Mouse (Mus musculus) hindbrain, embryonic 16.5 days (tissue): ENCODE data around the gene Hcrt. TPM values are rescaled to one million over a fixed set of nuclear protein-coding genes. Genes with fewer than 3 reads are reported as not detected.

Experiments
- ATAC-seq: fragments of 200-750 bp; cut with Nextera tagmentation; 2 replicates; pipeline ENCODE4 v1.8.0; 2017; ENCODE audit warnings: moderate TSS enrichment, moderate library complexity
- H3K27ac ChIP-seq: fragments of 300-500 bp; sonication (generic); 2 replicates; pipeline ENCODE4 v1.5.1; 2014; ENCODE audit warnings: low read depth, mild to moderate bottlenecking, control low read depth, low read length, moderate library complexity
- H3K27me3 ChIP-seq: fragments of 300-500 bp; sonication (generic); replicated peaks from 2 replicates; pipeline ENCODE4 v1.6.1; 2014; ENCODE audit warnings: low read length; ENCODE audit not compliant: control insufficient read depth, insufficient read depth
- H3K36me3 ChIP-seq: fragments of 300-500 bp; sonication (generic); 2 replicates; pipeline ENCODE4 v1.6.1; 2014; ENCODE audit warnings: mild to moderate bottlenecking, low read length, moderate library complexity, mixed read lengths; ENCODE audit not compliant: control insufficient read depth, insufficient read depth
- H3K4me1 ChIP-seq: fragments of 300-500 bp; sonication (generic); 2 replicates; pipeline ENCODE4 v1.6.1; 2014; ENCODE audit warnings: low read depth, low read length; ENCODE audit not compliant: control insufficient read depth, insufficient read depth
- H3K4me2 ChIP-seq: fragments of 300-500 bp; sonication (generic); 2 replicates; pipeline ENCODE4 v1.6.1; 2014; ENCODE audit warnings: mild to moderate bottlenecking, low read length, control low read depth, moderate library complexity
- H3K4me3 ChIP-seq: fragments of 300-500 bp; sonication (generic); 2 replicates; pipeline ENCODE4 v1.5.1; 2014; ENCODE audit warnings: mild to moderate bottlenecking, low read length, control low read depth, moderate library complexity
- H3K9ac ChIP-seq: fragments of 300-500 bp; sonication (generic); 2 replicates; pipeline ENCODE4 v1.6.1; 2014; ENCODE audit warnings: low read depth, mild to moderate bottlenecking, control low read depth, low read length, moderate library complexity
- H3K9me3 ChIP-seq: fragments of 300-500 bp; sonication (generic); 2 replicates; pipeline ENCODE4 v1.6.1; 2014; ENCODE audit warnings: mild to moderate bottlenecking, low read length, moderate library complexity; ENCODE audit not compliant: control insufficient read depth
- WGBS: fragments of 180-500 bp; shearing (Covaris S2); extraction: QIAGEN DNeasy Blood & Tissue Kit; methylation state at CpG from one replicate; pipeline ENCODE4 v1.1.7; 2014; 5-methylcytosine and 5-hydroxymethylcytosine counted together
- polyA plus RNA-seq: library from polyadenylated mRNA; unstranded; fragments of >200 nt; fragmentation: Nextera tagmentation; extraction: Ambion mirVana; gene quantifications from 2 replicates; pipeline ENCODE4 v1.2.1, GENCODE M21; 2015

Gene Hcrt
- polyA plus RNA-seq, 1 experiment from 2014 or later: 0.48 TPM

DNA sequence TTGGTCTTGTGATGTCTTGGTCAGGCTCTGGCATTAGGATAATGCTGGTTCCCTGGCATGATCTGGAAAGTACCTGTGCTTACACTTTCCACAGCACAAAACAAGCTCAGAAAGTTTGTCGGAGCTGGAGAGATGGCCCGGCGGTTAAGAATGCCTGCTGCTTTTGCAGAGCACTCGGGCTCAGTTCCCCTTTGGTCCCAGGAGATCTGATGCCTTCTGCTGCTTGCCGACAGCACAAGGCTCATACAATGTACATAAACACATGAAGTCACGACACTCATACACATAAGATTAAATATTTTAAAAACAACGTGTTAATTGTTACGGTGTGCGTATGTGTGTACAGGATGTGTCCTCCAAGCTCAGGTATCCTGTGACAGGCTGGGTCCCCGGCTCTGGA is 13.2 kb upstream of the Hcrt start:
- no peak for ATAC-seq
- H3K4me3 ChIP-seq: no peak overlapping the region
- no peaks in the 10 kb centered on the region for H3K9me3 ChIP-seq
- no peaks in the 10 kb centered on the region for H3K27me3 ChIP-seq
- no peak overlapping the region for H3K9ac ChIP-seq
- no peaks in the 10 kb centered on the region for H3K4me1 ChIP-seq
- peaks cover 8% of the 10 kb centered on the region; the same call in 1 of the 2 replicates for H3K36me3 ChIP-seq
- 85% methylated on average over 10 of the region's 10 CpGs for WGBS
- no peak overlapping the region for H3K4me2 ChIP-seq
- H3K27ac ChIP-seq: no peak overlapping the region

DNA sequence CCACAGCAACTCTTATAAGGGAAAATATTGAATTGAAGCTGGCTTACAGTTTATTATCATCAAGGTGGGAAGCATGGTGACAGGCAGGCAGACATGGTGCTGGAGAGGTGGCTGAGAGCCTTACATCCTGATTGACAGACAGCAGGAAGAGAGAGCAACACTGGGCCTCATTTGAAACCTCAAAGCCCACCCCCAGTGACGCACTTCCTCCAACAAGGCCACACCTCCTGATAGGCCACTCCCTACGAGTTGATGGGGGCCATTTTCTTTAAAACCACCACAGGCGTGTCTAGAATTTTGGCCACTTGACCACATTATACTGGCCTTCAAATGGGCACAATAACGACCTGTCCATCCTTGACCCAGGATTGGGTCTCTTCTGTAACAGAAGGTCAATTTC is 11.5 kb upstream of the Hcrt start:
- H3K27ac ChIP-seq: no peak overlapping the region
- peaks cover 5% of the 10 kb centered on the region for H3K4me1 ChIP-seq
- WGBS: 84% methylated on average over 4 of the region's 4 CpGs
- no peak overlapping the region for H3K4me2 ChIP-seq
- H3K9me3 ChIP-seq: no peaks in the 10 kb centered on the region
- peaks cover 1% of the 10 kb centered on the region; the same call in 1 of the 2 replicates for H3K36me3 ChIP-seq
- no peaks in the 10 kb centered on the region for H3K27me3 ChIP-seq
- no peak overlapping the region for H3K9ac ChIP-seq
- ATAC-seq: no peak
- H3K4me3 ChIP-seq: no peak overlapping the region

DNA sequence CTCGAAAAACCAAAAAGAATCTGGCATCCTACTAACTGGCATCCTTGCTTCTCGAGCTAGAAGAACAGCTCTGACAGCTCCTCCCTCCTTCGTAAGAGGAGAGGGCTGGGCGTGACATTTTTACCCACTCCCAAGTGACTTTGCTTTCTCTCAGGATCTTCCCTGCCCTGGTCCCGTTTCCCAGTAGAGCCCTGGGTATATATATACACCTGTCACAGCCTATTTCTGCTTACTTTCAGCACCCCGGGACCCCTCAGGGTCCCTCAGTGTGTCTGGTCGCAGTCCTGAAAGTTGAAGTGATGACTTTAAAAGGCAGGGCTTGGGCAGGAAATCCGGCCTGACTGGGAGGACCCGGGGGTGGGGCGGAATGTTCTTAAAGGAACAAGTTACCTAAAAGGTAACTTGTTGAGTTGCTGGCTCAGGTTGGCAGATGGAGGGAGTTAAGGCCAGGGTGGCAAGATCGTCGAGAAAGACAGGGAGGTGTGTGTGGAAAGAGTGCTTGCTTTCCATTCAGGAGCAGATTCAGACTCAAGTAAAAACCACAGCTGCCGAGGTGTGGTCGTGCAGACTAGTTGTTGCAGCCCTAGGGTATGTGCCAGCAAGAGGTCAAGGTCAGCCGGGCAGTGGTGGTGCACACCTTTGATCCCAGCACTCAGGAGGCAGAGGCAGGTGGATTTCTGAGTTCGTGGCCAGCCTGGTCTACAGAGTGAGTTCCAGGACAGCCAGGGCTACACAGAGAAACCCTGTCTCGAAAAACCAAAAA is 8.1 kb upstream of the Hcrt start, which contains the start of gene Ghdc:
Ghdc (minus strand) TSS at position 312 of the 763 bp plus-strand sequence.
- Histone ChIP-seq H3K27ac (no peak within 1 kb of the TSS), H3K36me3 (no peaks in the 10 kb centered on the region), H3K4me1 (peaks cover 5% of the 10 kb centered on the region), H3K9me3 (no peaks in the 10 kb centered on the region), H3K9ac (peak within 1 kb of the TSS; percentile 57), H3K4me2 (peak within 1 kb of the TSS; percentile 52), H3K27me3 (no peaks in the 10 kb centered on the region), H3K4me3 (peak within 1 kb of the TSS; percentile 48)
- WGBS: 23% methylated on average over 17 of the region's 17 CpGs
- peak; percentile 78 for ATAC-seq

DNA sequence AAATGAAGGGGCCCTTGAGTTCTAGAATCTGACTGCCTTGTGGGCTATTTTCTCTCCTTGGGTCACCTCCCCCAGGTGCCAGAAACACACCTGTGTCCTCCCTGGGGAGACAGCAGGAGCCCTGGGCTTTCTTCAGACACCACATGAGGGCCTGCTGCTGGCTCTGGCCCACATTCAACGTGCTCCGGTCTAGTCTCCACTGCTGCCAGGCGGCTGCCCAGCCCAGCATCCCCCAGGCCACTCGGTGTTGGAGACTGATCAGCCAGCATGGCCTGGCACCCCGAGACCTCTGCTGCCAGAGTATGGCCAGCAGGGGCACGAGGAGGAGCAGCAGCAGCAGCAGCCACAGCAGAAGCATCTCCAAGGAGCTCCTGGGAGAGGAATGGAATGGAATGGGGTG is 7.2 kb upstream of the Hcrt start:
- Histone ChIP-seq H3K9me3 (no peaks in the 10 kb centered on the region), H3K27me3 (no peaks in the 10 kb centered on the region), H3K9ac (peak overlapping the region; percentile 57), H3K27ac (no peak overlapping the region), H3K36me3 (no peaks in the 10 kb centered on the region), H3K4me2 (peak overlapping the region; percentile 52), H3K4me1 (peaks cover 5% of the 10 kb centered on the region), H3K4me3 (peak overlapping the region; percentile 48)
- 40% methylated on average over 6 of the region's 6 CpGs for WGBS
- peak; percentile 35; the same call in 1 of the 2 replicates for ATAC-seq

DNA sequence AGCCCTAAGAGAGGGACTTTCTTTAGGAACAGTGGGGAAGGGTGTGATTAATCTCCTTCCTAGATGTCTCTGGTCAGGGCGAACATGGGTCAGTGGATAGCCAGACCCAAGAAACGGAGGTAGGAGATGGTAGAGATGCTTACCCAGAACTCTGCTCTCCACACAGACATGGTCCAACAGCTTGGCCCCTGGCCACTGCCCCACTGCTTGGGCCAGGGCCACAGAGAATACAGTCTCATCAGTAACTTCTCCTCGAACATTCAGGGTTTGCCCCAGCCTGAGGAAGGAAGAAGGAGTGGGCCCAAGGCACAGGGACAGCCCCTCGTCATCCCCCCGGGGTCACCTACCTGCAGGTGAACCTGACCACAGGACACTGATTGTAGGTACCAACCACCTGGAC is 5.1 kb upstream of the Hcrt start:
- Histone ChIP-seq H3K27me3 (no peaks in the 10 kb centered on the region), H3K4me1 (peaks cover 5% of the 10 kb centered on the region)
- 96% methylated on average over 5 of the region's 5 CpGs for WGBS

DNA sequence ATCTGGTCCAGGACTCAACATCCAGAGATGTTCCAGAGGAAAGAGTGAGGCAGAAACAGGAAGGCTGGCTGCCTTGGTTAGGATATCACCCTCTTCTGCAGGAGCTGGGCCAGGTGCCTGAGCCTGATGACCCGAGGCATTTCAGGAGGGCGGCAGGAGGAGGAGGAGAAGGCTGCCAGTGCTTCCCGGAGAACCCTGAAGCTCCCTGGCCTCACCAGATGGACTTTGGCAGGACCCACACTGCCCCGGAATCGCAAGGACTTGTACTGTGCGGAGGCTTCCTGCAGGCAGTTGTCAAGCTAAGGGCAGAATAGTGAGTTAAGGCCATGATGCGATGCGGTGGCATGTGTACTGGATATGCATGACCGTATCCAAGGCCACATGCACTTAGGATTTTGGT is 4.0 kb upstream of the Hcrt start:
- Histone ChIP-seq H3K9ac (no peak overlapping the region), H3K4me1 (peaks cover 5% of the 10 kb centered on the region), H3K4me3 (no peak overlapping the region), H3K27ac (no peak overlapping the region), H3K9me3 (no peaks in the 10 kb centered on the region), H3K4me2 (no peak overlapping the region), H3K27me3 (no peaks in the 10 kb centered on the region), H3K36me3 (no peaks in the 10 kb centered on the region)
- WGBS: 88% methylated on average over 9 of the region's 9 CpGs
- ATAC-seq: no peak

More for the DNA sequence above, 5.1 kb upstream of the Hcrt start:
- H3K27ac ChIP-seq: no peak overlapping the region
- no peaks in the 10 kb centered on the region for H3K36me3 ChIP-seq
- no peak overlapping the region for H3K4me2 ChIP-seq
- ATAC-seq: no peak
- H3K9me3 ChIP-seq: no peaks in the 10 kb centered on the region
- no peak overlapping the region for H3K4me3 ChIP-seq
- no peak overlapping the region for H3K9ac ChIP-seq

DNA sequence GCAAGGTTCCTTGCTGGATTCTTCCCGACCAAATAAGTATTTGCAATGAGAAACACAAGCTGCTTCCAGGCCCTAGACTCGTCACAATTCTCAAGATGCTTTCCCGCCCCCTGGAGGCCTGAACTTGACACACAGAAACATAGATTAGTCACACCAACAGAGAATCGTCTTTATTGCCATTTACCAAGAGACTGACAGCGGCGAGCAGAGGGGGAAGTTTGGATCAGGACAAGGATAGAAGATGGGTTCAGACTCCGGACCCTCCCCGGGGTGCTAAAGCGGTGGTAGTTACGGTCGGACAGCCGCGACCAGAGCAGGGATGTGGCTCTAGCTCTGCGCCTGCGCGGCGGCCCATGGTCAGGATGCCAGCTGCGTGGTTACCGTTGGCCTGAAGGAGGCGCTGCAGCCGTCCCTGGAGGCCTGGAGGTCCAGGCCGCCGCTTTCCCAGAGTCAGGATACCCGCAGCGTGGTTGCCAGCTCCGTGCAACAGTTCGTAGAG is 1.1 kb downstream of the Hcrt start:
- peak overlapping the region; percentile 62 for H3K9ac ChIP-seq
- under 1% methylated on average over 27 of the region's 27 CpGs for WGBS
- H3K4me2 ChIP-seq: peak overlapping the region; percentile 66
- no peaks in the 10 kb centered on the region for H3K27me3 ChIP-seq
- peaks cover 12% of the 10 kb centered on the region for H3K4me1 ChIP-seq
- H3K36me3 ChIP-seq: no peaks in the 10 kb centered on the region
- peak overlapping the region; percentile 48 for H3K4me3 ChIP-seq
- ATAC-seq: peak; percentile 57
- peak overlapping the region; percentile 60 for H3K27ac ChIP-seq
- H3K9me3 ChIP-seq: no peaks in the 10 kb centered on the region

DNA sequence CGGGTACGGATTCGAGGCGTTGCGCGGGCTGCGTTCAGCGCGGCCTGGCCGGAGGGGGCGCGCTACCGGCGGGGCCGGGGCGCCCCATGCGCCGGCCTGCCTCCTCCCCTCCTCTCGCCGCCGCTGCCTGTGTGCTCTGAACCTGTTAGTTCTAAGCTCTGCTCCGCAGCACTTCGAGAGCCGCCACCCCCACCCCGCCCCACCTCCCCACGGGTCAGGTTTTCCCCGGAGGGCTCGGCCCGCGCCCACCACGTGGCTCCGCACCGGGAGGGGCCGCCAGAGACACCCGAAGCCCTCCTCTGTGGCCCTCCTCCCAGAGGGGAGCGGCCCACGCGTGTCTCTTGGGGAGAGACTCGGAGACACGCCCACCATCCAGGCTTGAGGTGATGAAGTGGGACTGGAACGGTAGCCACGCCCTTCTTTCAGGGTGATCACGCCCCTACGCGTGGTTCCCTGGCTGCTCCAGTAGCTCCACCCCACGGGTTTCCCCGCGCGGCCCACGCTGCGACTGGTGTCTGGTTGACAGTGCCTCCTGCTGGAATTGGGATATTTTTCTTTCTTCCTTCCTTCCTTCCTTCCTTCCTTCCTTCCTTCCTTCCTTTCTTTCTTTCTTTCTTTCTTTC is 3.0 kb downstream of the Hcrt start, which contains the start of gene Kcnh4:
Kcnh4 (minus strand) TSS at position 332 of the 623 bp plus-strand sequence.
- peak within 1 kb of the TSS; percentile 68 for H3K4me3 ChIP-seq
- WGBS: under 1% methylated on average over 43 of the region's 51 CpGs
- H3K4me1 ChIP-seq: peaks cover 12% of the 10 kb centered on the region
- peak within 1 kb of the TSS; percentile 81 for H3K4me2 ChIP-seq
- H3K27me3 ChIP-seq: no peaks in the 10 kb centered on the region
- peaks cover 8% of the 10 kb centered on the region for H3K36me3 ChIP-seq
- H3K9ac ChIP-seq: peak within 1 kb of the TSS; percentile 75
- ATAC-seq: peak; percentile 71
- peak within 1 kb of the TSS; percentile 67 for H3K27ac ChIP-seq
- H3K9me3 ChIP-seq: no peaks in the 10 kb centered on the region
